Mouse (Mus musculus): ENCODE measurements at regions not wholly inside any gene's neighbourhood (a gene's known extent, or its start where the extent isn't known, plus 50 kb on each side); places are given as distances from the start of the nearest gene placed in this dataset.

DNA sequence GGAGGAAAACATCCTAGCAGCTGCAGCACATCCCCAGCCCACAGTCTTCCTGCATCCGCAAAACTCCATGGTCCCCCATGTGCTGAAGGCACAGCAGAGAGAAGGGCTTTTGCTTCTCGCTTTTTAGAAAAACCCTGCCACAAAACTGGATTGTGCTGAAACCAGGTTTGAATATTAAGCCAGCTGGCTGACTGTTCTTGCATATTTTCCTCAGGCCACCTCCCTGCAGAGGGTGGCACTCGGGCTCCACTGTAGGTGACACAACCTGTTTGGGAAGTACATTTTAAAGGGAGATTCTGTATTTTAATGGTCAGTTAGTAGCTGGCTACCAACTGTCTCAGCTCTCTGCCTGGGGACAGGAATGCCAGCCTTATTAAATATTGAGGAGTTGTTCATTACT, 133.7 kb downstream of the Anxa2 start:
- no peak for DNase-seq (ENCODE audit: low read depth, low spot score)
- H3K27ac ChIP-seq (ENCODE audit: control insufficient read depth, low read depth, low read length), result no peak overlapping the region
- no peaks in the 10 kb centered on the region for H3K79me2 ChIP-seq (ENCODE audit: control insufficient read depth, insufficient read depth, low read length, poor library complexity)
- no peak overlapping the region for H3K4me3 ChIP-seq (ENCODE audit: control insufficient read depth in 1 of 2, insufficient read depth in 1 of 2, low read depth in 2 of 2, low read length in 2 of 2)
- H3K9me3 ChIP-seq (replicated peaks; ENCODE audit: insufficient read depth, low read length), result no peaks in the 10 kb centered on the region
- no peaks in the 10 kb centered on the region for H3K4me1 ChIP-seq (ENCODE audit: control insufficient read depth in 1 of 2, insufficient read depth in 2 of 2, low read length in 2 of 2)
- peaks cover 0 to 5% of the 10 kb centered on the region in 2 experiments; a peak in 2 of 4 replicates for H3K27me3 ChIP-seq (ENCODE audit: control insufficient read depth in 1 of 2, insufficient read depth in 2 of 2, low read length in 2 of 2)
- H3K9ac ChIP-seq (ENCODE audit: control insufficient read depth, low read depth, low read length, poor library complexity, severe bottlenecking), result no peak overlapping the region
- no peaks in the 10 kb centered on the region for H3K36me3 ChIP-seq (ENCODE audit: control insufficient read depth in 1 of 2, insufficient read depth in 2 of 2, low read length in 2 of 2)
- no peak for TF ChIP-seq EP300 (IDR thresholded peaks at IDR 0.05; ENCODE audit: low read depth in 1 of 2, low read length in 2 of 2)
- no peak for TF ChIP-seq BHLHE40 (IDR thresholded peaks at IDR 0.05; ENCODE audit: borderline replicate concordance, low read depth, low read length)
- no peak for TF ChIP-seq RAD21 (IDR thresholded peaks at IDR 0.05; ENCODE audit: low read depth, low read length)
- TF ChIP-seq E2F4 (IDR thresholded peaks at IDR 0.05; ENCODE audit: borderline replicate concordance, low read depth, low read length), result no peak
- TF ChIP-seq TAL1 (IDR thresholded peaks at IDR 0.05; ENCODE audit: low read length), result no peak
- no peak for TF ChIP-seq SIN3A (IDR thresholded peaks at IDR 0.05; ENCODE audit: low read length)
- TF ChIP-seq TCF12 (IDR thresholded peaks at IDR 0.05; ENCODE audit: low read depth, low read length), result no peak
- no peak for TF ChIP-seq ZKSCAN1 (IDR thresholded peaks at IDR 0.05; ENCODE audit: low read depth, low read length)
- TF ChIP-seq POLR2AphosphoS2 (IDR thresholded peaks at IDR 0.05; ENCODE audit: low read length), result no peak
- no peak for TF ChIP-seq TBP (IDR thresholded peaks at IDR 0.05; ENCODE audit: low read depth, low read length)
- no peak for TF ChIP-seq KAT2A (conservative IDR thresholded peaks at IDR 0.05; ENCODE audit: low read depth, low read length)
- TF ChIP-seq NRF1 (IDR thresholded peaks at IDR 0.05; ENCODE audit: insufficient read depth, low read depth, low read length, poor library complexity, severe bottlenecking), result no peak
- no peak for TF ChIP-seq GATA1 (IDR thresholded peaks at IDR 0.05; ENCODE audit: low read depth, low read length)
- no peak for TF ChIP-seq UBTF (IDR thresholded peaks at IDR 0.05; ENCODE audit: borderline replicate concordance, insufficient read depth, low read depth, low read length)
- TF ChIP-seq NELFE (IDR thresholded peaks at IDR 0.05; ENCODE audit: low read depth, low read length), result no peak
- TF ChIP-seq MAFK (IDR thresholded peaks at IDR 0.05; ENCODE audit: borderline replicate concordance, low read depth, low read length), result no peak

DNA sequence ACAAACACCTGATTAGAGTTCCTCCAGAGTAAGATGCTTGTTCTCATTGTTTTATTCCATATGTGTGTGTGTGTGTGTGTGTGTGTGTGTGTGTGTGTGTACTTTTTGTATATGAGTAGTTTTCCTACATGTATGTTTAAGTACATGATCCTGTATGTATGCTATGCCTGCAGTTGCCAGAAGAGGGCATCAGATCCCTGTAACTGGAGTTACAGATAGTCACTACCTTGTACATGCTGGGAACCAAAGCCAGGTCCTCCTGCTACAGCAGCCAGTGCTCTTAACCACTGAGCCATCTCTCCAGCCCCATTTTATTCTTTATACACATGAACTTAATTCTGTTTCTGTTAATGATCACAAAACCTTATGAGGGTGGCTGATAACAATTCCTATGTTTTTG, 127.8 kb downstream of the Anxa2 start:
- no peak overlapping the region for H3K4me3 ChIP-seq (ENCODE audit: control insufficient read depth in 1 of 2, insufficient read depth in 1 of 2, low read depth in 2 of 2, low read length in 2 of 2)
- DNase-seq (ENCODE audit: low read depth, low spot score), result peak; percentile 39
- H3K79me2 ChIP-seq (ENCODE audit: control insufficient read depth, insufficient read depth, low read length, poor library complexity), result no peaks in the 10 kb centered on the region
- no peaks in the 10 kb centered on the region for H3K4me1 ChIP-seq (ENCODE audit: control insufficient read depth in 1 of 2, insufficient read depth in 2 of 2, low read length in 2 of 2)
- TF ChIP-seq GATA1 (IDR thresholded peaks at IDR 0.05; ENCODE audit: low read depth, low read length), result no peak
- no peak for TF ChIP-seq UBTF (IDR thresholded peaks at IDR 0.05; ENCODE audit: borderline replicate concordance, insufficient read depth, low read depth, low read length)
- no peak for TF ChIP-seq MAFK (IDR thresholded peaks at IDR 0.05; ENCODE audit: borderline replicate concordance, low read depth, low read length)
- TF ChIP-seq ZMIZ1 (IDR thresholded peaks at IDR 0.05; ENCODE audit: low read depth, low read length), result no peak
- peak; percentile 28 for TF ChIP-seq RAD21 (IDR thresholded peaks at IDR 0.05; ENCODE audit: low read depth, low read length)
- no peak for TF ChIP-seq TAL1 (IDR thresholded peaks at IDR 0.05; ENCODE audit: low read length)
- TF ChIP-seq SMC3 (IDR thresholded peaks at IDR 0.05; ENCODE audit: low read depth, low read length), result peak; percentile 23; the same call in 1 of the 2 replicates
- no peak for TF ChIP-seq RCOR1 (IDR thresholded peaks at IDR 0.05; ENCODE audit: low read depth, low read length)
- no peak for TF ChIP-seq NRF1 (IDR thresholded peaks at IDR 0.05; ENCODE audit: insufficient read depth, low read depth, low read length, poor library complexity, severe bottlenecking)
- TF ChIP-seq E2F4 (IDR thresholded peaks at IDR 0.05; ENCODE audit: borderline replicate concordance, low read depth, low read length), result no peak
- no peak for TF ChIP-seq TBP (IDR thresholded peaks at IDR 0.05; ENCODE audit: low read depth, low read length)
- no peak for TF ChIP-seq POLR2AphosphoS2 (IDR thresholded peaks at IDR 0.05; ENCODE audit: low read length)
- TF ChIP-seq NELFE (IDR thresholded peaks at IDR 0.05; ENCODE audit: low read depth, low read length), result no peak
- TF ChIP-seq JUND (IDR thresholded peaks at IDR 0.05; ENCODE audit: low read depth, low read length), result no peak
- TF ChIP-seq MXI1 (IDR thresholded peaks at IDR 0.05; ENCODE audit: low read depth, low read length), result no peak
- TF ChIP-seq ZNF384 (IDR thresholded peaks at IDR 0.05; ENCODE audit: low read depth, low read length), result no peak
- peak; percentile 4 to 45 (median 20); a peak in 2 of 6 replicates for TF ChIP-seq CTCF (IDR thresholded peaks at IDR 0.05 in 2 of 3, conservative IDR thresholded peaks at IDR 0.05 in 1 of 3; ENCODE audit: control insufficient read depth in 1 of 3, insufficient read depth in 1 of 3, low read depth in 2 of 3, low read length in 3 of 3, poor library complexity in 1 of 3, severe bottlenecking in 1 of 3)
- no peak for TF ChIP-seq SIN3A (IDR thresholded peaks at IDR 0.05; ENCODE audit: low read length)
- no peak for TF ChIP-seq ZKSCAN1 (IDR thresholded peaks at IDR 0.05; ENCODE audit: low read depth, low read length)
- no peak for TF ChIP-seq HCFC1 (IDR thresholded peaks at IDR 0.05; ENCODE audit: low read depth, low read length)
- no peak for TF ChIP-seq GABPA (IDR thresholded peaks at IDR 0.05; ENCODE audit: low read depth, low read length)
- TF ChIP-seq ETS1 (IDR thresholded peaks at IDR 0.05; ENCODE audit: low read depth, low read length), result no peak
- TF ChIP-seq CHD1 (IDR thresholded peaks at IDR 0.05; ENCODE audit: low read depth, low read length), result no peak
- TF ChIP-seq USF1 (IDR thresholded peaks at IDR 0.05; ENCODE audit: low read depth, low read length), result no peak
- no peaks in the 10 kb centered on the region for H3K27me3 ChIP-seq (ENCODE audit: control insufficient read depth in 1 of 2, insufficient read depth in 2 of 2, low read length in 2 of 2)
- H3K9ac ChIP-seq (ENCODE audit: control insufficient read depth, low read depth, low read length, poor library complexity, severe bottlenecking), result no peak overlapping the region
- no peak overlapping the region for H3K27ac ChIP-seq (ENCODE audit: control insufficient read depth, low read depth, low read length)
- H3K9me3 ChIP-seq (replicated peaks; ENCODE audit: insufficient read depth, low read length), result no peaks in the 10 kb centered on the region
- no peaks in the 10 kb centered on the region for H3K36me3 ChIP-seq (ENCODE audit: control insufficient read depth in 1 of 2, insufficient read depth in 2 of 2, low read length in 2 of 2)

All from MEL (cell line).